Mouse (Mus musculus): ENCODE data around the gene Alpi. TPM values are rescaled to one million over a fixed set of nuclear protein-coding genes. Genes with fewer than 3 reads are reported as not detected.

Gene Alpi
- polyA plus RNA-seq, 1 experiment from 2014 or later, result not detected

DNA sequence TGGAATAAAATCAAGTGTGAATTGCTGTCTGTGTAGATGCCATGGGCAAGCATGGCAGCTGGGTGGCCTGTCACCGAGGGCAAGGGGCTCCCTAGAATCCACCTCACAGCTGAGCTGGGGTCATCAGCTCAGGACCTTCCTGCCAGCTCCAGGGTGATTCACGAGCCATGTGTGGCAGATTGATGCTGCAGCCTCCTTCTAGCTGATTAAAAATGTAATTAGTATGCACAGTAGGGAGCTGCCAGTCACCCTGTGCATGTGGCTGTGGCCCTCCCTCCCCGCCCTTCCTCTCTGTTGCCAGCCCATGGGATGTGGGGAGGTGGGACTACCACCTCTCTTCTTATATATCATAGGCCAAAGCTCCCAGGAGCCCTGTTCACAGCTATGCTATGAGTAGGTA is 51.3 kb downstream of the Alpi start:
- Histone ChIP-seq H3K9me3 (ENCODE audit: control insufficient read depth, low read length) (no peaks in the 10 kb centered on the region), H3K36me3 (ENCODE audit: control insufficient read depth, insufficient read depth, low read length) (no peaks in the 10 kb centered on the region), H3K9ac (ENCODE audit: low read length) (no peak overlapping the region), H3K4me3 (ENCODE audit: low read depth, low read length) (no peak overlapping the region), H3K4me2 (ENCODE audit: low read depth, low read length, severe bottlenecking) (no peak overlapping the region), H3K27ac (ENCODE audit: low read depth, low read length) (no peak overlapping the region), H3K4me1 (replicated peaks; ENCODE audit: control insufficient read depth, insufficient read depth, low read length) (no peaks in the 10 kb centered on the region), H3K27me3 (ENCODE audit: control insufficient read depth, insufficient read depth, low read length) (no peaks in the 10 kb centered on the region)
- DNase-seq (ENCODE audit: low spot score) (no peak), ATAC-seq (replicated peaks; ENCODE audit: low FRiP score) (no peak)
- WGBS, result 48% methylated on average over 3 of the region's 3 CpGs

Other genes starting within 250 kb of the Alpi start
- gene Alppl2, start 11.7 kb downstream of the Alpi start, polyA plus RNA-seq (2014; fragmentation: Nextera tagmentation; extraction: Ambion mirVana), result not detected in 2 replicates
- gene Akp3, start 23.4 kb upstream of the Alpi start, polyA plus RNA-seq (2014; fragmentation: Nextera tagmentation; extraction: Ambion mirVana), result not detected in 2 replicates
- 5.4 and 6.2 TPM in 2 replicates for gene Ecel1, start 54.9 kb upstream of the Alpi start, polyA plus RNA-seq (2014; fragmentation: Nextera tagmentation; extraction: Ambion mirVana)
- not detected in 2 replicates for gene Prss56, start 81.7 kb upstream of the Alpi start, polyA plus RNA-seq (2014; fragmentation: Nextera tagmentation; extraction: Ambion mirVana)
- 0.07 TPM in 1 of 2 replicates, not detected in the other for gene Chrnd, start 89.0 kb upstream of the Alpi start, polyA plus RNA-seq (2014; fragmentation: Nextera tagmentation; extraction: Ambion mirVana)
- 0.23 TPM in 1 of 2 replicates, not detected in the other for gene Chrng, start 103.1 kb upstream of the Alpi start, polyA plus RNA-seq (2014; fragmentation: Nextera tagmentation; extraction: Ambion mirVana)
- gene Eif4e2, start 112.3 kb upstream of the Alpi start, polyA plus RNA-seq (2014; fragmentation: Nextera tagmentation; extraction: Ambion mirVana), result 138 and 141 TPM in 2 replicates
- 2.2 and 2.6 TPM in 2 replicates for gene Efhd1, start 162.8 kb upstream of the Alpi start, polyA plus RNA-seq (2014; fragmentation: Nextera tagmentation; extraction: Ambion mirVana)
- gene Gigyf2, start 225.4 kb upstream of the Alpi start, polyA plus RNA-seq (2014; fragmentation: Nextera tagmentation; extraction: Ambion mirVana), result 53.1 and 55.8 TPM in 2 replicates